Mouse (Mus musculus): ENCODE results near the gene Gpr55. TPM values are rescaled to one million over a fixed set of nuclear protein-coding genes. Genes with fewer than 3 reads are reported as not detected.

Gene Gpr55
- polyA plus RNA-seq, 1 experiment from 2014 or later = 0.14 TPM

GRCm38 (mm10) chr1:85895391-85895837 is 65.4 kb downstream of the Gpr55 start:
- 4% methylated on average over 15 of the region's 15 CpGs for WGBS
- Histone ChIP-seq H3K4me1 (peaks cover 54% of the 10 kb centered on the region), H3K36me3 (no peaks in the 10 kb centered on the region), H3K4me3 (peak overlapping the region; percentile 85), H3K4me2 (peak overlapping the region; percentile 82), H3K27ac (peak overlapping the region; percentile 95), H3K27me3 (no peaks in the 10 kb centered on the region), H3K9ac (peak overlapping the region; percentile 86), H3K9me3 (no peaks in the 10 kb centered on the region)
- ATAC-seq (ENCODE audit: insufficient number of reproducible peaks, insufficient read depth, low FRiP score, low TSS enrichment, low read depth) = peak; percentile 65

- WGBS = under 1% methylated on average over 30 of the region's 30 CpGs
- peak overlapping the region; percentile 95 for H3K27ac ChIP-seq
- ATAC-seq (ENCODE audit: insufficient number of reproducible peaks, insufficient read depth, low FRiP score, low TSS enrichment, low read depth) = peak; percentile 40
These were observed 66.0 kb downstream of the Gpr55 start for GRCm38 (mm10) chr1:85894748-85895360.

GRCm38 (mm10) chr1:85894231-85894747 is 66.5 kb downstream of the Gpr55 start, which contains the start of gene Itm2c:
TSS of gene Itm2c (plus strand) at chr1:85894281.
- no peaks in the 10 kb centered on the region for H3K9me3 ChIP-seq
- H3K9ac ChIP-seq = peak within 1 kb of the TSS; percentile 86
- whole genome bisulfite sequencing = under 1% methylated on average over 35 of the region's 35 CpGs
- H3K27ac ChIP-seq = peak within 1 kb of the TSS; percentile 95
- H3K4me1 ChIP-seq = peaks cover 42% of the 10 kb centered on the region
- H3K27me3 ChIP-seq = no peaks in the 10 kb centered on the region
- H3K4me2 ChIP-seq = peak within 1 kb of the TSS; percentile 82
- ATAC-seq (ENCODE audit: insufficient number of reproducible peaks, insufficient read depth, low FRiP score, low TSS enrichment, low read depth) = peak; percentile 80
- peak within 1 kb of the TSS; percentile 85 for H3K4me3 ChIP-seq
- no peaks in the 10 kb centered on the region for H3K36me3 ChIP-seq

More at GRCm38 (mm10) chr1:85894748-85895360, 66.0 kb downstream of the Gpr55 start:
- no peaks in the 10 kb centered on the region for H3K27me3 ChIP-seq
- H3K9ac ChIP-seq = peak overlapping the region; percentile 86
- no peaks in the 10 kb centered on the region for H3K9me3 ChIP-seq
- peak overlapping the region; percentile 82 for H3K4me2 ChIP-seq
- peak overlapping the region; percentile 85 for H3K4me3 ChIP-seq
- peaks cover 48% of the 10 kb centered on the region for H3K4me1 ChIP-seq
- no peaks in the 10 kb centered on the region for H3K36me3 ChIP-seq

Other genes starting within 250 kb of the Gpr55 start
- gene A630001G21Rik, start 182.4 kb downstream of the Gpr55 start, polyA plus RNA-seq (2015; fragmentation: Nextera tagmentation; extraction: Ambion mirVana) = 1.8 and 2.2 TPM in 2 replicates
- 29.2 and 31.7 TPM in 2 replicates for gene Cab39, start 167.6 kb downstream of the Gpr55 start, polyA plus RNA-seq (2015; fragmentation: Nextera tagmentation; extraction: Ambion mirVana)
- gene Itm2c, start 66.7 kb downstream of the Gpr55 start, polyA plus RNA-seq (2015; fragmentation: Nextera tagmentation; extraction: Ambion mirVana) = 282 and 288 TPM in 2 replicates
- gene 4933407L21Rik, start 32.5 kb downstream of the Gpr55 start, polyA plus RNA-seq (2015; fragmentation: Nextera tagmentation; extraction: Ambion mirVana) = 0.39 and 0.50 TPM in 2 replicates
- not detected in 2 replicates for gene Spata3, start 55.8 kb upstream of the Gpr55 start, polyA plus RNA-seq (2015; fragmentation: Nextera tagmentation; extraction: Ambion mirVana)
- gene 2810459M11Rik, start 84.9 kb upstream of the Gpr55 start, polyA plus RNA-seq (2015; fragmentation: Nextera tagmentation; extraction: Ambion mirVana) = 0.42 and 0.61 TPM in 2 replicates
- gene Psmd1, start 103.4 kb upstream of the Gpr55 start, polyA plus RNA-seq (2015; fragmentation: Nextera tagmentation; extraction: Ambion mirVana) = 161 and 174 TPM in 2 replicates
- 0.73 and 0.81 TPM in 2 replicates for gene Htr2b, start 151.0 kb upstream of the Gpr55 start, polyA plus RNA-seq (2015; fragmentation: Nextera tagmentation; extraction: Ambion mirVana)
- gene Gm21972, start 172.6 kb upstream of the Gpr55 start, polyA plus RNA-seq (2015; fragmentation: Nextera tagmentation; extraction: Ambion mirVana) = not detected in 2 replicates
- 31.5 and 32.7 TPM in 2 replicates for gene Armc9, start 193.8 kb upstream of the Gpr55 start, polyA plus RNA-seq (2015; fragmentation: Nextera tagmentation; extraction: Ambion mirVana)